Mouse (Mus musculus) hindbrain, embryonic 10.5 days (tissue): ENCODE measurements at regions not wholly inside any gene's neighbourhood (a gene's known extent, or its start where the extent isn't known, plus 50 kb on each side); places are given as distances from the start of the nearest gene placed in this dataset.
"Not testable (repeated sequence)": the region's sequence is repeated elsewhere in the genome, so short reads cannot be mapped to it uniquely, and the experiment has no call there.

Experiments used
- DNase-seq: peaks from one replicate; pipeline ENCODE4 v3.0.0-alpha.2; 2017; ENCODE audit warnings: low spot score
- H3K27ac ChIP-seq: fragments of 300-500 bp; sonication (generic); 2 replicates; pipeline ENCODE4 v1.5.1; 2016; ENCODE audit warnings: mild to moderate bottlenecking, moderate library complexity
- H3K27me3 ChIP-seq: fragments of 300-500 bp; sonication (generic); 2 replicates; pipeline ENCODE4 v1.6.1; 2016; ENCODE audit warnings: mild to moderate bottlenecking; ENCODE audit not compliant: poor library complexity, insufficient read depth, severe bottlenecking
- H3K36me3 ChIP-seq: fragments of 300-500 bp; sonication (generic); 2 replicates; pipeline ENCODE4 v1.6.1; 2016; ENCODE audit warnings: mild to moderate bottlenecking, moderate library complexity
- H3K4me1 ChIP-seq: fragments of 300-500 bp; sonication (generic); replicated peaks from 2 replicates; pipeline ENCODE4 v1.6.1; 2016; ENCODE audit warnings: mild to moderate bottlenecking
- H3K4me3 ChIP-seq: fragments of 300-500 bp; sonication (generic); 2 replicates; pipeline ENCODE4 v1.5.1; 2016; ENCODE audit warnings: mild to moderate bottlenecking, moderate library complexity
- H3K9me3 ChIP-seq: fragments of 300-500 bp; sonication (generic); 2 replicates; pipeline ENCODE4 v1.6.1; 2016; ENCODE audit warnings: mild to moderate bottlenecking, moderate library complexity
- WGBS: fragments of 180-500 bp; shearing (Covaris S2); methylation state at CpG from one replicate; pipeline ENCODE4 v1.1.7; 2016; 5-methylcytosine and 5-hydroxymethylcytosine counted together

GRCm38 (mm10) chr14:68762916-68763315 lies 531.2 kb downstream of the Synb start:
- no peak overlapping the region for H3K4me3 ChIP-seq
- 80% methylated on average over 3 of the region's 3 CpGs for WGBS

GRCm38 (mm10) chr14:68744661-68745060 lies 549.4 kb downstream of the Synb start:
- Histone ChIP-seq H3K36me3 (no peaks in the 10 kb centered on the region), H3K4me1 (no peaks in the 10 kb centered on the region), H3K9me3 (no peaks in the 10 kb centered on the region), H3K4me3 (no peak overlapping the region), H3K27me3 (no peaks in the 10 kb centered on the region), H3K27ac (no peak overlapping the region)
- WGBS: 66% methylated on average over 2 of the region's 2 CpGs
- no peak for DNase-seq

More at GRCm38 (mm10) chr14:68762916-68763315, 531.2 kb downstream of the Synb start:
- H3K4me1 ChIP-seq: no peaks in the 10 kb centered on the region
- H3K27ac ChIP-seq: no peak overlapping the region
- no peaks in the 10 kb centered on the region for H3K9me3 ChIP-seq
- H3K27me3 ChIP-seq: no peaks in the 10 kb centered on the region
- DNase-seq: no peak
- no peaks in the 10 kb centered on the region for H3K36me3 ChIP-seq

- H3K4me3 ChIP-seq: no peak overlapping the region
- no peaks in the 10 kb centered on the region for H3K36me3 ChIP-seq
- no peaks in the 10 kb centered on the region for H3K9me3 ChIP-seq
- DNase-seq: no peak
- no CpG with 5 or more reads among the region's 1 CpGs for WGBS
- H3K27me3 ChIP-seq: no peaks in the 10 kb centered on the region
- H3K27ac ChIP-seq: no peak overlapping the region
- no peaks in the 10 kb centered on the region for H3K4me1 ChIP-seq
Measured at GRCm38 (mm10) chr14:68738474-68738873, 555.6 kb downstream of the Synb start.

GRCm38 (mm10) chr14:68735756-68736155 lies 558.3 kb downstream of the Synb start:
- not testable (repeated sequence) for H3K36me3 ChIP-seq, H3K27ac ChIP-seq, H3K4me1 ChIP-seq, H3K27me3 ChIP-seq, H3K4me3 ChIP-seq, H3K9me3 ChIP-seq
- DNase-seq: peak; percentile 67
- 56% methylated on average over 2 of the region's 2 CpGs for WGBS

GRCm38 (mm10) chr14:68721156-68721555 lies 572.9 kb downstream of the Synb start:
- H3K27ac ChIP-seq: no peak overlapping the region
- 73% methylated on average over 6 of the region's 6 CpGs for WGBS
- H3K9me3 ChIP-seq: no peaks in the 10 kb centered on the region
- no peak for DNase-seq
- no peaks in the 10 kb centered on the region for H3K4me1 ChIP-seq
- no peaks in the 10 kb centered on the region for H3K36me3 ChIP-seq
- no peak overlapping the region for H3K4me3 ChIP-seq
- no peaks in the 10 kb centered on the region for H3K27me3 ChIP-seq

- H3K4me3 ChIP-seq: no peak overlapping the region
- no peak overlapping the region for H3K27ac ChIP-seq
- no peaks in the 10 kb centered on the region for H3K4me1 ChIP-seq
- no peaks in the 10 kb centered on the region for H3K27me3 ChIP-seq
- DNase-seq: no peak
- 84% methylated on average over 9 of the region's 9 CpGs for WGBS
- no peaks in the 10 kb centered on the region for H3K9me3 ChIP-seq
- no peaks in the 10 kb centered on the region for H3K36me3 ChIP-seq
Measured at GRCm38 (mm10) chr14:68719429-68720160, 574.5 kb downstream of the Synb start.

- Histone ChIP-seq H3K4me1 (no peaks in the 10 kb centered on the region), H3K27me3 (no peaks in the 10 kb centered on the region), H3K36me3 (no peaks in the 10 kb centered on the region), H3K4me3 (no peak overlapping the region), H3K9me3 (no peaks in the 10 kb centered on the region), H3K27ac (no peak overlapping the region)
- DNase-seq: no peak
- 90% methylated on average over 6 of the region's 6 CpGs for WGBS
Measured at GRCm38 (mm10) chr14:68718846-68719245, 575.3 kb downstream of the Synb start.
